ENCODE assay signal across 29 mouse cellular contexts in genomic region chr12:86046776-86047175, GRCm38 (mm10). TPM values are rescaled to one million over a fixed set of nuclear protein-coding genes. Genes with fewer than 3 reads are reported as not detected.
A peak's percentile ranks its signal among the peaks of the same experiment; 100 is the strongest.
DNase-seq lines count a peak whose midpoint lies in the region; ATAC-seq and TF ChIP-seq lines count a peak whose summit lies in the region.
"Had no signal": no experiment of that assay in that cellular context is flagged by ENCODE, and none has a peak within 500 bp of the region (broad histone marks: within the 10 kb centered on the region; RNA-seq: fewer than 3 reads in every experiment).

No protein-coding gene starts in this region.

- peaks cover 25% of the 10 kb centered on the region for H3K4me1 ChIP-seq in thymus, adult 2 months (replicated peaks; ENCODE audit: control insufficient read depth, insufficient read depth, low read length)
- H3K4me1 ChIP-seq: embryonic facial prominence, embryonic 13.5 days; forebrain, embryonic 12.5 days; forebrain, embryonic 15.5 days; hindbrain, embryonic 15.5 days; intestine, embryonic 15.5 days had no signal

- peak; percentile 21 for ATAC-seq in activated CD4-positive, CD25-positive, alpha-beta regulatory T cell, adult 4 months
- ATAC-seq: forebrain, embryonic 15.5 days; intestine, embryonic 15.5 days; Patski had no signal

- no peak for DNase-seq in thymus, adult 2 months
- no peak for DNase-seq in thymus, postnatal 10 days (ENCODE audit: low spot score in 2 of 2)
- peak; percentile 53 for DNase-seq in naive thymus-derived CD4-positive, alpha-beta T cell, adult 2 months (ENCODE audit: low read depth)
- no peak for DNase-seq in right cerebral cortex, postnatal 10 days (ENCODE audit: low spot score in 2 of 2)
- DNase-seq in urinary bladder, postnatal 10 days (ENCODE audit: low spot score) = no peak
- DNase-seq: adrenal gland, adult 2 months; adrenal gland, postnatal 14 days; cerebellum, adult 11 months; cerebellum, adult 8-10 months; cerebellum, postnatal 10 days; cerebellum, postnatal 36 days; embryo, embryonic 11 days; gastrocnemius, postnatal 10 days; gastrocnemius, postnatal 36 days; heart, adult 2 months; heart, postnatal 14 days had no signal

- no peak for TF ChIP-seq CTCF in thymus, adult 2 months (IDR thresholded peaks at IDR 0.05; ENCODE audit: borderline replicate concordance, control insufficient read depth, extremely low read depth, insufficient read depth, low read length, poor library complexity)

- no peak for TF ChIP-seq POLR2A in thymus, adult 2 months (IDR thresholded peaks at IDR 0.05; ENCODE audit: control insufficient read depth, extremely low read depth, insufficient read depth, low read length, poor library complexity)

- H3K27me3 ChIP-seq in thymus, adult 2 months (ENCODE audit: control insufficient read depth, insufficient read depth, low read length) = no peaks in the 10 kb centered on the region
- H3K27me3 ChIP-seq: CH12.LX; embryonic facial prominence, embryonic 13.5 days; forebrain, embryonic 12.5 days; forebrain, embryonic 15.5 days; heart, embryonic 13.5 days; hindbrain, embryonic 12.5 days; hindbrain, embryonic 15.5 days; intestine, embryonic 15.5 days; Patski had no signal

- H3K36me3 ChIP-seq in thymus, adult 2 months (ENCODE audit: control insufficient read depth, insufficient read depth, low read length) = no peaks in the 10 kb centered on the region
- H3K36me3 ChIP-seq: forebrain, embryonic 15.5 days; intestine, embryonic 15.5 days had no signal

- H3K27ac ChIP-seq in thymus, adult 2 months (ENCODE audit: control insufficient read depth, insufficient read depth, low read length) = peak overlapping the region; percentile 8; the same call in 1 of the 2 replicates
- H3K27ac ChIP-seq: embryonic facial prominence, embryonic 10.5 days; embryonic facial prominence, embryonic 13.5 days; forebrain, embryonic 12.5 days; forebrain, embryonic 15.5 days; heart, adult 2 months; heart, embryonic 10.5 days; heart, embryonic 13.5 days; hindbrain, embryonic 12.5 days; hindbrain, embryonic 15.5 days; intestine, embryonic 15.5 days had no signal

- no peak overlapping the region for H3K4me3 ChIP-seq in thymus, adult 2 months (ENCODE audit: control insufficient read depth, insufficient read depth, low read length)
- H3K4me3 ChIP-seq: embryonic facial prominence, embryonic 10.5 days; embryonic facial prominence, embryonic 13.5 days; erythroblast, embryonic 14.5 days; forebrain, embryonic 12.5 days; forebrain, embryonic 15.5 days; heart, adult 2 months; heart, embryonic 10.5 days; heart, embryonic 13.5 days; hindbrain, embryonic 12.5 days; hindbrain, embryonic 15.5 days; intestine, embryonic 15.5 days had no signal

- WGBS in thymus, adult 2 months = 38% methylated on average over 2 of the region's 2 CpGs

RNA-seq across cellular contexts. Expression of gene Tgfb3, which starts 32.1 kb away (rescaled TPM):
- polyA plus RNA-seq in thymus, adult 2 months (2012; rRNA removed) = 3.9 and 4.3 TPM in 2 replicates
- polyA plus RNA-seq in activated CD4-positive, CD25-positive, alpha-beta regulatory T cell, adult 4 months (2017; shearing (Covaris generic)) = 1 to 10 TPM; 1.2 TPM
- polyA plus RNA-seq: erythroblast, embryonic 14.5 days had no signal

RNA-seq across cellular contexts. Expression of gene Ift43, which starts 35.6 kb away (rescaled TPM):
- polyA plus RNA-seq in thymus, adult 2 months (2012; rRNA removed) = 2.2 and 4.7 TPM in 2 replicates
- 1 to 10 TPM; 3.3 to 7.1 TPM for polyA plus RNA-seq in activated CD4-positive, CD25-positive, alpha-beta regulatory T cell, adult 4 months (2017; shearing (Covaris generic))
- polyA plus RNA-seq: erythroblast, embryonic 14.5 days had no signal
